Mouse (Mus musculus) hindbrain, postnatal 0 days (tissue): ENCODE results near the gene Lrp8. TPM values are rescaled to one million over a fixed set of nuclear protein-coding genes. Genes with fewer than 3 reads are reported as not detected.

ENCODE experiments used
- ATAC-seq: fragments of 200-750 bp; cut with Nextera tagmentation; 2 replicates; pipeline ENCODE4 v1.8.0; 2017; ENCODE audit warnings: mild to moderate bottlenecking, moderate TSS enrichment, moderate library complexity
- DNase-seq: peaks from one replicate; pipeline ENCODE4 v3.0.0-alpha.2; 2015; ENCODE audit warnings: low spot score
- H3K27ac ChIP-seq: fragments of 300-500 bp; sonication (generic); 2 replicates; pipeline ENCODE4 v1.5.1; 2014; ENCODE audit warnings: mild to moderate bottlenecking
- H3K27me3 ChIP-seq: fragments of 300-500 bp; sonication (generic); 2 replicates; pipeline ENCODE4 v1.6.1; 2014; ENCODE audit warnings: low read length, mixed read lengths; ENCODE audit not compliant: insufficient read depth
- H3K36me3 ChIP-seq: fragments of 300-500 bp; sonication (generic); 2 replicates; pipeline ENCODE4 v1.6.1; 2014; ENCODE audit warnings: low read length, mixed read lengths; ENCODE audit not compliant: insufficient read depth
- H3K4me1 ChIP-seq: fragments of 300-500 bp; sonication (generic); 2 replicates; pipeline ENCODE4 v1.6.1; 2014; ENCODE audit warnings: antibody characterized with exemption, low read length, mixed read lengths; ENCODE audit not compliant: insufficient read depth
- H3K4me2 ChIP-seq: fragments of 300-500 bp; sonication (generic); 2 replicates; pipeline ENCODE4 v1.6.1; 2014; ENCODE audit warnings: low read depth, mild to moderate bottlenecking, low read length, moderate library complexity, mixed read lengths
- H3K4me3 ChIP-seq: fragments of 300-500 bp; sonication (generic); 2 replicates; pipeline ENCODE4 v1.5.1; 2014; ENCODE audit warnings: low read length
- H3K9ac ChIP-seq: fragments of 300-500 bp; sonication (generic); replicated peaks from 2 replicates; pipeline ENCODE4 v1.6.1; 2014; ENCODE audit warnings: mild to moderate bottlenecking, low read length, moderate library complexity, mixed read lengths
- H3K9me3 ChIP-seq: fragments of 300-500 bp; sonication (generic); 2 replicates; pipeline ENCODE4 v1.6.1; 2016; ENCODE audit warnings: low read length, mixed read lengths
- CTCF ChIP-seq: IDR thresholded peaks from 2 replicates; pipeline ENCODE4 v1.5.1; 2016; ENCODE audit warnings: antibody characterized with exemption, control low read depth, low read depth
- WGBS: fragments of 180-500 bp; shearing (Covaris S2); extraction: QIAGEN DNeasy Blood & Tissue Kit; methylation state at CpG from one replicate; pipeline ENCODE4 v1.1.7; 2014; 5-methylcytosine and 5-hydroxymethylcytosine counted together
- polyA plus RNA-seq: library from polyadenylated mRNA; unstranded; fragments of >200 nt; fragmentation: Nextera tagmentation; extraction: Ambion mirVana; gene quantifications from 2 replicates; pipeline ENCODE4 v1.2.1, GENCODE M21; 2015
- total RNA-seq: library from RNA; depleted of rRNA; stranded (reverse); fragments of >200 nt; gene quantifications from 2 replicates; pipeline ENCODE4 v1.2.3, GENCODE M21; 2014

Lrp8 gene
- total and polyA plus RNA-seq, 2 experiments from 2014 or later: 33.9 to 62.2 TPM

DNA sequence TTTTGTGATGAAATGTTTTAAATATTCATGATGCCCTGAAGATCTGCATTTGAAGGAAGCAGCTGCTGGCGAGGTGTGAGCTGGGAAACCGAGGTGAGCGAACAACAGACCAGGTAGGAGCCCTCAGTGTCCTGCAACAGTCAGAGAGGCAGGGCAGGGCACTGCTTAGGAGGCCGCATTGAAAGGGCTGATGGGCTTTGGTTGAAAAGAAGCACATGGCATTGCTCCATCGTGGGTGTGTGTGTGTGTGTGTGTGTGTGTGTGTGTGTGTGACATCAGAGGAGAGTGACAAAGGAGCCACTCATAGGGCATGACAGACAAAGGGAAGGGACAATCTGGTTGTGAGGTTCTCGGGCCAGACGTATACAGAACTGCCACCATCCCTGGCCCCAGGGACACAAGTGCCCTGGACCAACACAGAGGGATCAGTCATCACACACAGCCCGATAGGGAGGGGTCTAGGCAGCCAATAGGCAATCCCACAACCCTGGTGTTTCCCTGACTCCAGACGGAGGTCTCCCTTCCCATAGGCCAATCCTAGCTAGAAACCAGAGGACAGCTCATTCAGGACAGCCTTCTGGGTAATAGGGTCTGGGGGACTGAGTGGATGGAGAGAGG, 36.8 kb upstream of the Lrp8 start:
- peak; percentile 68 for ATAC-seq
- DNase-seq: no peak
- TF ChIP-seq CTCF: no peak
- no peaks in the 10 kb centered on the region for H3K9me3 ChIP-seq
- no peak overlapping the region for H3K9ac ChIP-seq
- no peak overlapping the region for H3K27ac ChIP-seq
- H3K36me3 ChIP-seq: no peaks in the 10 kb centered on the region
- no peak overlapping the region for H3K4me3 ChIP-seq
- 47% methylated on average over 9 of the region's 9 CpGs for WGBS
- peaks cover 6% of the 10 kb centered on the region; the same call in 1 of the 2 replicates for H3K4me1 ChIP-seq
- no peaks in the 10 kb centered on the region for H3K27me3 ChIP-seq
- no peak overlapping the region for H3K4me2 ChIP-seq

- Histone ChIP-seq H3K9ac (no peak overlapping the region), H3K4me3 (no peak overlapping the region), H3K4me2 (no peak overlapping the region), H3K9me3 (no peaks in the 10 kb centered on the region), H3K27me3 (no peaks in the 10 kb centered on the region), H3K27ac (no peak overlapping the region), H3K4me1 (peaks cover 6% of the 10 kb centered on the region; the same call in 1 of the 2 replicates), H3K36me3 (no peaks in the 10 kb centered on the region)
- DNase-seq (no peak), ATAC-seq (no peak)
- no peak for TF ChIP-seq CTCF
- 31% methylated on average over 5 of the region's 5 CpGs for WGBS
These were observed 35.9 kb upstream of the Lrp8 start for GRCm38 (mm10) chr4:107766182-107766581.

DNA sequence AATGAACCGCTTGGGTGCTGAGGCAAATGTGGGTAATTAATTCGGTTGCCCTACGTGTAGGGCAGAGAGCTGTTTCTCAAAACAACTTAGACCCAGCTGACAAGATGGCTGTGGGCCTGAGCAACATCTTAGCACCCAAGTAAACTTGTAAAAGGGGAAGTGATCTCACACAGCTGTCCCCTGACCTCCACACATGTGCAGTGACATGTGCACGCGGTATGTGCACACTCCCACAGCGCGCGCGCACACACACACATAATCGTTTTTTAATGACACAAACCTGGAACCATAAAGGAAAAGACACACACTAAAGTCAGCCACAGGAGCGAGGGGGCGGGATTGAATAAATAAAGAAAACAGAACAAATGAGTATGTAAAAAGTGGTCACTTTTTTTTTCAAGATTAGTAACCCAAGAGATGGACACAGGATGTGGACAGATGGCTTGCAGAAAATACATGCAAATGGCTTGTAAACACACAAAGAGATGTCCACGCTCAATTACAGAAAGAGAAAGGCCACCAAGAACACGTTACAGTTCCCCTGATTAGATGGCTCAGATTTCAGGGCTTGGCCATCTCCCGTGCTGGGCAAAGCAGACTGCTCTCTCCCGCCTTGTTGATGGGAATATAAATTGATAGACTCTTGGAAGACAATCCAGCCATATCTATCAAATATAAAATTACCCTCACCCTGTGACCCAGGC, 29.8 kb upstream of the Lrp8 start:
- Histone ChIP-seq H3K27me3 (no peaks in the 10 kb centered on the region), H3K4me2 (no peak overlapping the region), H3K27ac (no peak overlapping the region), H3K4me1 (0 out of 2 replicates have a peak, but pooled peaks cover 11% of the 10 kb centered on the region), H3K9ac (no peak overlapping the region), H3K36me3 (no peaks in the 10 kb centered on the region), H3K4me3 (no peak overlapping the region), H3K9me3 (no peaks in the 10 kb centered on the region)
- TF ChIP-seq CTCF: no peak
- DNase-seq: no peak
- 53% methylated on average over 16 of the region's 16 CpGs for WGBS
- ATAC-seq: no peak

DNA sequence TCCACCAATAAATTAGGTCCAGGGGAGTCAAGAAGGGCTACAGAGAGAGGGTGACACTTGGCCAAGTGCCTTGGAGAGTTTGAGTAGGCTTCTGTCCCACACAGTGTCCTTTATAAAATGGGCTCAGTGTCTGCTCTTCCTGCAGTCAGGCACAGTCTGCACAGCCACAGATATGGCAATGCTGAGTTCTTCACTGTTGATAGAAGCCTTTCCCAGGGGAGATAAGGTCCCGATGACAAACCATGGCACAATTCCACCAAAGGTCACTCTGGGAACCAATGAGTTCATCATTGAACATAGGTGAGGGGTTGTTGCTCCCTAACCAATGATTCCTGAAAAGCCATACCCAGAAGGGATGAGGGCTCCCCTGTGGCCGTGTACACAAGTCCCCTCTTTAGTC, 27.2 kb upstream of the Lrp8 start:
- no peak for TF ChIP-seq CTCF
- no peaks in the 10 kb centered on the region for H3K9me3 ChIP-seq
- H3K4me2 ChIP-seq: no peak overlapping the region
- ATAC-seq (no peak), DNase-seq (no peak)
- no peaks in the 10 kb centered on the region for H3K27me3 ChIP-seq
- H3K9ac ChIP-seq: no peak overlapping the region
- WGBS: 70% methylated on average over 2 of the region's 2 CpGs
- H3K36me3 ChIP-seq: no peaks in the 10 kb centered on the region
- H3K4me1 ChIP-seq: 0 out of 2 replicates have a peak, but pooled peaks cover 11% of the 10 kb centered on the region
- H3K4me3 ChIP-seq: no peak overlapping the region
- no peak overlapping the region for H3K27ac ChIP-seq

- no peak overlapping the region for H3K9ac ChIP-seq
- no peaks in the 10 kb centered on the region for H3K36me3 ChIP-seq
- peak overlapping the region; percentile 36; the same call in 1 of the 2 replicates for H3K27ac ChIP-seq
- 15% methylated on average over 7 of the region's 7 CpGs for WGBS
- no peak for TF ChIP-seq CTCF
- H3K27me3 ChIP-seq: no peaks in the 10 kb centered on the region
- H3K9me3 ChIP-seq: no peaks in the 10 kb centered on the region
- ATAC-seq (peak; percentile 68), DNase-seq (peak; percentile 40)
- no peak overlapping the region for H3K4me2 ChIP-seq
- H3K4me3 ChIP-seq: no peak overlapping the region
- 0 out of 2 replicates have a peak, but pooled peaks cover 11% of the 10 kb centered on the region for H3K4me1 ChIP-seq
These were observed 26.4 kb upstream of the Lrp8 start for GRCm38 (mm10) chr4:107775672-107776071.

DNA sequence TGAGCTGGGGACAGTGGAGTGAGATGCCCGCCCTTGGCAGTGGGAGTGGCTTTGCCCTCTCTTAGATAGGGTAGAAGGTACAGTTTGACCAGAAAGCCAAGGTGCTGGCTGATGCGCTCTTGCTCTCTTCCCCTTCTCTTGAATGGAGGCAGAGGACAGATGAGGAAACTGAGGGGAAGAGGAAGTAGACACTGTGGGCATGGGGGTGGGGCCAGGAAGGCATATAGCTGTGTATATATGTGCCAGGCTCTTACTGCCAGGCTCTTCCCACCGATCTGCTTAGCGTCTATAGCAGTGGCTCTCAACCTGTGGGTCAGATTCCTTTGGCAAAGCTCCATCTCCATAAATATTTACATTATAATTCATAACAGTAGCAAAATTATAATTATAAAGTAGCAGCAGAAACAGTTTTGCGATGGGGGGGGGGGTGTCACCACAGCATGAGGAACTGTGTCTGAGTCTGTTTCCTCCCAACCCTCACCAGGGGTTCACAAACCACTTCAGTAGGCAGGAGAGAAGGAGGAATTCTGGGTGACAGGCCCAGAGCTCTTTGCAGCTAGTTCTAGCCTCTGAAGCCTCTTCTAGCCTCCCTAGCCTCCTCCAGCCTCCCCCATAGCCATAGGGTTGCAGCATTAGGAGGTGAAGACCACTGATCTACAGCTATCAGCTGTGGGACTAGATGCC, 24.9 kb upstream of the Lrp8 start:
- no peak overlapping the region for H3K9ac ChIP-seq
- WGBS: 88% methylated on average over 5 of the region's 5 CpGs
- ATAC-seq (no peak), DNase-seq (no peak)
- no peak overlapping the region for H3K4me2 ChIP-seq
- no peak overlapping the region for H3K27ac ChIP-seq
- no peaks in the 10 kb centered on the region for H3K27me3 ChIP-seq
- H3K4me3 ChIP-seq: no peak overlapping the region
- no peaks in the 10 kb centered on the region for H3K9me3 ChIP-seq
- no peaks in the 10 kb centered on the region for H3K36me3 ChIP-seq
- 0 out of 2 replicates have a peak, but pooled peaks cover 11% of the 10 kb centered on the region for H3K4me1 ChIP-seq
- TF ChIP-seq CTCF: no peak

DNA sequence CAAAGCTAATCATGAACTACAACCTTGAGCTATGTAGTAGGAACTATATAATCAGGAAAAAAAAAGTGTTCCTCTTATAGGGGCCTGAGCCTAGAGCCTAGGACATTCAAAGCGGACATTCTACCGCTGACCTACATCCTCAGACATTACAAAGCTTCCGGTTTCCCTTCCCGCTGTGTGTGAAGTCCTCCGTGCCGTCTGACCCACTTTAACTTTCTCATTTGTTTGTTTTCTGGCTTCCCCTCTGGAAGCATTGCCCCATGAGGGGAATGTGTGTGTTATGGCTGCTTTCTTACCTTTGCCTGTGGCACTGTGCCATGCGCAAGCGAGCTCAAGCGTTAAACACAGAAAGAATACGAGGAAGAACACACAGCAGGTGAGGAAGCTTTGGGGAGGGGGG, 18.5 kb upstream of the Lrp8 start:
- Histone ChIP-seq H3K4me2 (no peak overlapping the region), H3K27me3 (no peaks in the 10 kb centered on the region), H3K9ac (no peak overlapping the region), H3K9me3 (no peaks in the 10 kb centered on the region), H3K4me1 (no peaks in the 10 kb centered on the region), H3K4me3 (no peak overlapping the region), H3K27ac (no peak overlapping the region), H3K36me3 (no peaks in the 10 kb centered on the region)
- DNase-seq: no peak
- WGBS: 49% methylated on average over 10 of the region's 10 CpGs
- no peak for ATAC-seq
- no peak for TF ChIP-seq CTCF
